Mouse (Mus musculus): Measurements from ENCODE around the gene Specc1l. TPM values are rescaled to one million over a fixed set of nuclear protein-coding genes. Genes with fewer than 3 reads are reported as not detected.

The Specc1l gene
- polyA plus RNA-seq, 1 experiment from 2014 or later, result 32.1 TPM

GRCm38 (mm10) chr10:75186551-75186950 is 25.3 kb upstream of the Specc1l start:
- H3K4me3 ChIP-seq (replicated peaks), result no peak overlapping the region
- H3K36me3 ChIP-seq, result peaks cover 31% of the 10 kb centered on the region
- no peaks in the 10 kb centered on the region for H3K9me3 ChIP-seq (replicated peaks)
- H3K27ac ChIP-seq (replicated peaks), result no peak overlapping the region
- no peak overlapping the region for H3K9ac ChIP-seq
- H3K4me2 ChIP-seq (replicated peaks), result no peak overlapping the region
- no peaks in the 10 kb centered on the region for H3K4me1 ChIP-seq
- ATAC-seq (ENCODE audit: insufficient number of reproducible peaks, low FRiP score, low TSS enrichment, low read depth), result no peak
- H3K27me3 ChIP-seq, result no peaks in the 10 kb centered on the region
- WGBS, result 59% methylated on average over 6 of the region's 6 CpGs

- H3K36me3 ChIP-seq, result peaks cover 25% of the 10 kb centered on the region; the same call in 1 of the 2 replicates
- H3K9me3 ChIP-seq (replicated peaks), result no peaks in the 10 kb centered on the region
- ATAC-seq (ENCODE audit: insufficient number of reproducible peaks, low FRiP score, low TSS enrichment, low read depth), result no peak
- no peaks in the 10 kb centered on the region for H3K4me1 ChIP-seq
- H3K4me2 ChIP-seq (replicated peaks), result no peak overlapping the region
- H3K9ac ChIP-seq, result no peak overlapping the region
- no peak overlapping the region for H3K4me3 ChIP-seq (replicated peaks)
- H3K27ac ChIP-seq (replicated peaks), result no peak overlapping the region
- 73% methylated on average over 8 of the region's 8 CpGs for WGBS
- no peaks in the 10 kb centered on the region for H3K27me3 ChIP-seq
Observed at GRCm38 (mm10) chr10:75187366-75188056, 24.4 kb upstream of the Specc1l start.

GRCm38 (mm10) chr10:75191647-75192046 is 20.2 kb upstream of the Specc1l start:
- ATAC-seq (ENCODE audit: insufficient number of reproducible peaks, low FRiP score, low TSS enrichment, low read depth), result no peak
- H3K4me2 ChIP-seq (replicated peaks), result no peak overlapping the region
- no peaks in the 10 kb centered on the region for H3K27me3 ChIP-seq
- 46% methylated on average over 7 of the region's 7 CpGs for WGBS
- no peak overlapping the region for H3K9ac ChIP-seq
- H3K9me3 ChIP-seq (replicated peaks), result peaks cover 4% of the 10 kb centered on the region; the same call in 1 of the 2 replicates
- H3K36me3 ChIP-seq, result no peaks in the 10 kb centered on the region
- H3K27ac ChIP-seq (replicated peaks), result no peak overlapping the region
- H3K4me3 ChIP-seq (replicated peaks), result no peak overlapping the region
- H3K4me1 ChIP-seq, result no peaks in the 10 kb centered on the region

DNA sequence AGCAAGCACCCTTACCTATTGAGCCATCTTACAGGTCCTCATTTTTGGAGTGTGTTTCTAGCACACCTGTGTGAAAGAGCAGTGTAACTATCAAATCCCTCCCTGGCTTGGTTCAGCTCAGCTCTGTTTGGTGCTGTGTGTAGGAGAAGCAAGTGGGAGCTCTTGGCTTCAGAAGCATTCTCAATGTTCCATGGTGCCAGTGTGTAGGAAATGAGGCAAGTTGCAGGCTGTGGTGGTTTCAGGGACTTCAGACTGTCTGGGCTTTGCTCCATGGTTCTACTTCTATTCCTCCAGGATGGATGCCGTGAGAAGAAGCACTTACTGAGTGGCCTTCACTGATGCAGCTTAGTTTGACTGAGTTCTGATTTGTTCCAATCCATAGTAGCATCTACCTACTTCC is 14.1 kb upstream of the Specc1l start:
- no peak for ATAC-seq (ENCODE audit: insufficient number of reproducible peaks, low FRiP score, low TSS enrichment, low read depth)
- Histone ChIP-seq H3K27me3 (no peaks in the 10 kb centered on the region), H3K9ac (no peak overlapping the region), H3K4me2 (replicated peaks) (no peak overlapping the region), H3K27ac (replicated peaks) (no peak overlapping the region), H3K36me3 (no peaks in the 10 kb centered on the region), H3K4me3 (replicated peaks) (no peak overlapping the region), H3K4me1 (no peaks in the 10 kb centered on the region), H3K9me3 (replicated peaks) (peaks cover 2% of the 10 kb centered on the region; the same call in 1 of the 2 replicates)
- WGBS, result 89% methylated on average over 1 of the region's 1 CpGs

- Histone ChIP-seq H3K36me3 (no peaks in the 10 kb centered on the region), H3K27ac (replicated peaks) (no peak overlapping the region), H3K9ac (no peak overlapping the region), H3K9me3 (replicated peaks) (no peaks in the 10 kb centered on the region), H3K4me2 (replicated peaks) (no peak overlapping the region), H3K27me3 (no peaks in the 10 kb centered on the region), H3K4me3 (replicated peaks) (no peak overlapping the region), H3K4me1 (no peaks in the 10 kb centered on the region)
- ATAC-seq (ENCODE audit: insufficient number of reproducible peaks, low FRiP score, low TSS enrichment, low read depth), result no peak
- 84% methylated on average over 1 of the region's 1 CpGs for WGBS
Observed at GRCm38 (mm10) chr10:75200733-75201132, 11.1 kb upstream of the Specc1l start.

GRCm38 (mm10) chr10:75206192-75206591 is 5.7 kb upstream of the Specc1l start:
- H3K4me3 ChIP-seq (replicated peaks), result no peak overlapping the region
- H3K9ac ChIP-seq, result no peak overlapping the region
- WGBS, result 80% methylated on average over 4 of the region's 4 CpGs
- H3K9me3 ChIP-seq (replicated peaks), result no peaks in the 10 kb centered on the region
- ATAC-seq (ENCODE audit: insufficient number of reproducible peaks, low FRiP score, low TSS enrichment, low read depth), result no peak
- H3K27me3 ChIP-seq, result no peaks in the 10 kb centered on the region
- H3K4me1 ChIP-seq, result no peaks in the 10 kb centered on the region
- H3K27ac ChIP-seq (replicated peaks), result no peak overlapping the region
- H3K4me2 ChIP-seq (replicated peaks), result no peak overlapping the region
- no peaks in the 10 kb centered on the region for H3K36me3 ChIP-seq

DNA sequence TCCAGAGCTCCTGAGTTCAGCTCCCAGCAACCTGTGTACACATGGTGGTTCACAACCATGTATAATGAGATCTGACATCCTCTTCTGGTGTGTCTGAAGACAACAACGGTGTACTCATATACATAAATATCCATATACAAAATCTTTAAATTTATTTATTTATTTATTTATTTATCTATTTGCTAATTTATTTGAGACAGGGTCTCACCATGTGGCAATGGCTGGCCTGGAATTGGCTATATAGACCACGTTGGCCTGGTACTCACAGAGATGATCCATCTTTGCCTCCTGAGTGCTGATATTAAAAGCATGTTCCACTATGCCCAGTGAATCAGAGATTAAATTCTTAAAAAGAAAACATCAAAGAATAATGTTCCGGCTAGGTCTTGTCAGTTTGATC is 1.0 kb upstream of the Specc1l start:
- no peaks in the 10 kb centered on the region for H3K27me3 ChIP-seq
- H3K36me3 ChIP-seq, result no peaks in the 10 kb centered on the region
- no peaks in the 10 kb centered on the region for H3K9me3 ChIP-seq (replicated peaks)
- peaks cover 6% of the 10 kb centered on the region for H3K4me1 ChIP-seq
- H3K4me3 ChIP-seq (replicated peaks), result no peak overlapping the region
- 90% methylated on average over 3 of the region's 3 CpGs for WGBS
- H3K4me2 ChIP-seq (replicated peaks), result no peak overlapping the region
- no peak overlapping the region for H3K27ac ChIP-seq (replicated peaks)
- no peak for ATAC-seq (ENCODE audit: insufficient number of reproducible peaks, low FRiP score, low TSS enrichment, low read depth)
- H3K9ac ChIP-seq, result no peak overlapping the region

- H3K9me3 ChIP-seq (replicated peaks), result no peaks in the 10 kb centered on the region
- peak overlapping the region; percentile 56 for H3K4me2 ChIP-seq (replicated peaks)
- no peaks in the 10 kb centered on the region for H3K27me3 ChIP-seq
- H3K4me3 ChIP-seq (replicated peaks), result peak overlapping the region; percentile 58
- H3K36me3 ChIP-seq, result no peaks in the 10 kb centered on the region
- WGBS, result 48% methylated on average over 7 of the region's 7 CpGs
- peak overlapping the region; percentile 50; the same call in 1 of the 2 replicates for H3K9ac ChIP-seq
- H3K4me1 ChIP-seq, result peaks cover 6% of the 10 kb centered on the region
- H3K27ac ChIP-seq (replicated peaks), result no peak overlapping the region
- ATAC-seq (ENCODE audit: insufficient number of reproducible peaks, low FRiP score, low TSS enrichment, low read depth), result no peak
Observed at GRCm38 (mm10) chr10:75212981-75213380, 1.1 kb downstream of the Specc1l start.

- 84% methylated on average over 3 of the region's 3 CpGs for WGBS
- H3K4me3 ChIP-seq (replicated peaks), result no peak overlapping the region
- no peaks in the 10 kb centered on the region for H3K36me3 ChIP-seq
- peaks cover 15% of the 10 kb centered on the region for H3K4me1 ChIP-seq
- no peak overlapping the region for H3K4me2 ChIP-seq (replicated peaks)
- no peak overlapping the region for H3K9ac ChIP-seq
- H3K9me3 ChIP-seq (replicated peaks), result no peaks in the 10 kb centered on the region
- ATAC-seq (ENCODE audit: insufficient number of reproducible peaks, low FRiP score, low TSS enrichment, low read depth), result no peak
- no peak overlapping the region for H3K27ac ChIP-seq (replicated peaks)
- H3K27me3 ChIP-seq, result no peaks in the 10 kb centered on the region
Observed at GRCm38 (mm10) chr10:75220722-75221121, 8.8 kb downstream of the Specc1l start.

GRCm38 (mm10) chr10:75221936-75222610 is 10.2 kb downstream of the Specc1l start:
- H3K27ac ChIP-seq (replicated peaks), result 0 out of 2 replicates have a peak overlapping the region, but pooled peaks have one; percentile 28
- H3K27me3 ChIP-seq, result no peaks in the 10 kb centered on the region
- no peak for ATAC-seq (ENCODE audit: insufficient number of reproducible peaks, low FRiP score, low TSS enrichment, low read depth)
- no peaks in the 10 kb centered on the region for H3K36me3 ChIP-seq
- H3K4me1 ChIP-seq, result peaks cover 15% of the 10 kb centered on the region
- no peaks in the 10 kb centered on the region for H3K9me3 ChIP-seq (replicated peaks)
- no peak overlapping the region for H3K4me3 ChIP-seq (replicated peaks)
- H3K9ac ChIP-seq, result no peak overlapping the region
- 58% methylated on average over 4 of the region's 4 CpGs for WGBS
- H3K4me2 ChIP-seq (replicated peaks), result no peak overlapping the region

GRCm38 (mm10) chr10:75222611-75222998 is 10.7 kb downstream of the Specc1l start:
- Histone ChIP-seq H3K4me1 (peaks cover 15% of the 10 kb centered on the region), H3K4me3 (replicated peaks) (no peak overlapping the region), H3K27me3 (no peaks in the 10 kb centered on the region), H3K9ac (no peak overlapping the region), H3K27ac (replicated peaks) (0 out of 2 replicates have a peak overlapping the region, but pooled peaks have one; percentile 28), H3K36me3 (no peaks in the 10 kb centered on the region), H3K9me3 (replicated peaks) (no peaks in the 10 kb centered on the region), H3K4me2 (replicated peaks) (no peak overlapping the region)
- WGBS, result 36% methylated on average over 5 of the region's 5 CpGs
- no peak for ATAC-seq (ENCODE audit: insufficient number of reproducible peaks, low FRiP score, low TSS enrichment, low read depth)

Data from embryonic facial prominence, embryonic 15.5 days (tissue).